Mouse (Mus musculus): ENCODE results near the gene Masp1. TPM values are rescaled to one million over a fixed set of nuclear protein-coding genes. Genes with fewer than 3 reads are reported as not detected.

Gene Masp1
- polyA plus RNA-seq, 1 experiment from 2014 or later = 28.4 TPM

GRCm38 (mm10) chr16:23482846-23483245 is 37.8 kb downstream of the Masp1 start:
- Histone ChIP-seq H3K27me3 (no peaks in the 10 kb centered on the region), H3K27ac (replicated peaks) (no peak overlapping the region), H3K9me3 (no peaks in the 10 kb centered on the region), H3K36me3 (peaks cover 11% of the 10 kb centered on the region), H3K4me2 (no peak overlapping the region), H3K9ac (no peak overlapping the region), H3K4me3 (no peak overlapping the region), H3K4me1 (replicated peaks) (no peaks in the 10 kb centered on the region)
- ATAC-seq (ENCODE audit: low FRiP score, low read depth) = no peak
- WGBS = 92% methylated on average over 12 of the region's 12 CpGs

GRCm38 (mm10) chr16:23482218-23482617 is 38.4 kb downstream of the Masp1 start:
- H3K36me3 ChIP-seq = peaks cover 5% of the 10 kb centered on the region; the same call in 1 of the 2 replicates
- ATAC-seq (ENCODE audit: low FRiP score, low read depth) = no peak
- H3K9me3 ChIP-seq = no peaks in the 10 kb centered on the region
- 20% methylated on average over 3 of the region's 3 CpGs for WGBS
- H3K4me1 ChIP-seq (replicated peaks) = no peaks in the 10 kb centered on the region
- no peak overlapping the region for H3K4me2 ChIP-seq
- no peak overlapping the region for H3K27ac ChIP-seq (replicated peaks)
- H3K27me3 ChIP-seq = no peaks in the 10 kb centered on the region
- H3K9ac ChIP-seq = no peak overlapping the region
- H3K4me3 ChIP-seq = no peak overlapping the region

- 73% methylated on average over 7 of the region's 7 CpGs for WGBS
- H3K9me3 ChIP-seq = no peaks in the 10 kb centered on the region
- H3K27ac ChIP-seq (replicated peaks) = no peak overlapping the region
- no peaks in the 10 kb centered on the region for H3K4me1 ChIP-seq (replicated peaks)
- H3K9ac ChIP-seq = no peak overlapping the region
- no peak overlapping the region for H3K4me3 ChIP-seq
- no peak overlapping the region for H3K4me2 ChIP-seq
- 0 out of 2 replicates have a peak, but pooled peaks cover 3% of the 10 kb centered on the region for H3K36me3 ChIP-seq
- H3K27me3 ChIP-seq = no peaks in the 10 kb centered on the region
- no peak for ATAC-seq (ENCODE audit: low FRiP score, low read depth)
These were observed 40.6 kb downstream of the Masp1 start for GRCm38 (mm10) chr16:23479872-23480603.

- Histone ChIP-seq H3K4me1 (replicated peaks) (no peaks in the 10 kb centered on the region), H3K27me3 (no peaks in the 10 kb centered on the region), H3K9me3 (no peaks in the 10 kb centered on the region), H3K9ac (no peak overlapping the region), H3K36me3 (no peaks in the 10 kb centered on the region), H3K4me2 (no peak overlapping the region), H3K27ac (replicated peaks) (no peak overlapping the region), H3K4me3 (no peak overlapping the region)
- no peak for ATAC-seq (ENCODE audit: low FRiP score, low read depth)
These were observed 44.0 kb downstream of the Masp1 start for GRCm38 (mm10) chr16:23476598-23476997.

- H3K4me2 ChIP-seq = no peak overlapping the region
- no peak overlapping the region for H3K27ac ChIP-seq (replicated peaks)
- 93% methylated on average over 4 of the region's 4 CpGs for WGBS
- no peaks in the 10 kb centered on the region for H3K27me3 ChIP-seq
- ATAC-seq (ENCODE audit: low FRiP score, low read depth) = no peak
- no peak overlapping the region for H3K9ac ChIP-seq
- H3K4me1 ChIP-seq (replicated peaks) = no peaks in the 10 kb centered on the region
- H3K36me3 ChIP-seq = no peaks in the 10 kb centered on the region
- H3K9me3 ChIP-seq = no peaks in the 10 kb centered on the region
- no peak overlapping the region for H3K4me3 ChIP-seq
These were observed 45.0 kb downstream of the Masp1 start for GRCm38 (mm10) chr16:23475651-23476050.

GRCm38 (mm10) chr16:23472046-23472445 is 48.6 kb downstream of the Masp1 start:
- Histone ChIP-seq H3K4me2 (no peak overlapping the region), H3K4me3 (no peak overlapping the region), H3K9ac (no peak overlapping the region), H3K27ac (replicated peaks) (no peak overlapping the region), H3K36me3 (no peaks in the 10 kb centered on the region), H3K27me3 (no peaks in the 10 kb centered on the region), H3K9me3 (no peaks in the 10 kb centered on the region), H3K4me1 (replicated peaks) (no peaks in the 10 kb centered on the region)
- no peak for ATAC-seq (ENCODE audit: low FRiP score, low read depth)
- WGBS = 81% methylated on average over 3 of the region's 3 CpGs

GRCm38 (mm10) chr16:23471551-23471950 is 49.1 kb downstream of the Masp1 start:
- no peak overlapping the region for H3K4me2 ChIP-seq
- no peaks in the 10 kb centered on the region for H3K4me1 ChIP-seq (replicated peaks)
- 95% methylated on average over 6 of the region's 6 CpGs for WGBS
- no peak overlapping the region for H3K27ac ChIP-seq (replicated peaks)
- no peaks in the 10 kb centered on the region for H3K36me3 ChIP-seq
- H3K4me3 ChIP-seq = no peak overlapping the region
- ATAC-seq (ENCODE audit: low FRiP score, low read depth) = no peak
- no peak overlapping the region for H3K9ac ChIP-seq
- no peaks in the 10 kb centered on the region for H3K27me3 ChIP-seq
- no peaks in the 10 kb centered on the region for H3K9me3 ChIP-seq

- Histone ChIP-seq H3K4me2 (no peak overlapping the region), H3K27ac (replicated peaks) (no peak overlapping the region), H3K36me3 (no peaks in the 10 kb centered on the region), H3K9me3 (no peaks in the 10 kb centered on the region), H3K4me3 (no peak overlapping the region), H3K9ac (no peak overlapping the region), H3K4me1 (replicated peaks) (no peaks in the 10 kb centered on the region; the same call in 1 of the 2 replicates), H3K27me3 (no peaks in the 10 kb centered on the region)
- no peak for ATAC-seq (ENCODE audit: low FRiP score, low read depth)
- WGBS = 85% methylated on average over 4 of the region's 4 CpGs
These were observed 56.8 kb downstream of the Masp1 start for GRCm38 (mm10) chr16:23463671-23464347.

- Histone ChIP-seq H3K36me3 (no peaks in the 10 kb centered on the region), H3K9me3 (no peaks in the 10 kb centered on the region), H3K9ac (no peak overlapping the region), H3K4me3 (no peak overlapping the region), H3K4me1 (replicated peaks) (no peaks in the 10 kb centered on the region; the same call in 1 of the 2 replicates), H3K27me3 (no peaks in the 10 kb centered on the region), H3K4me2 (no peak overlapping the region), H3K27ac (replicated peaks) (no peak overlapping the region)
- 49% methylated on average over 7 of the region's 7 CpGs for whole genome bisulfite sequencing
- no peak for ATAC-seq (ENCODE audit: low FRiP score, low read depth)
These were observed 61.6 kb downstream of the Masp1 start for GRCm38 (mm10) chr16:23458906-23459588.

GRCm38 (mm10) chr16:23457338-23457737 is 63.3 kb downstream of the Masp1 start:
- H3K9ac ChIP-seq = no peak overlapping the region
- no peak for ATAC-seq (ENCODE audit: low FRiP score, low read depth)
- WGBS = 88% methylated on average over 5 of the region's 5 CpGs
- H3K27ac ChIP-seq (replicated peaks) = no peak overlapping the region
- H3K27me3 ChIP-seq = no peaks in the 10 kb centered on the region
- H3K4me1 ChIP-seq (replicated peaks) = no peaks in the 10 kb centered on the region; the same call in 1 of the 2 replicates
- no peak overlapping the region for H3K4me3 ChIP-seq
- H3K36me3 ChIP-seq = no peaks in the 10 kb centered on the region
- no peaks in the 10 kb centered on the region for H3K9me3 ChIP-seq
- H3K4me2 ChIP-seq = no peak overlapping the region

- no peak overlapping the region for H3K4me3 ChIP-seq
- H3K27me3 ChIP-seq = no peaks in the 10 kb centered on the region
- 86% methylated on average over 3 of the region's 3 CpGs for WGBS
- H3K9ac ChIP-seq = no peak overlapping the region
- ATAC-seq (ENCODE audit: low FRiP score, low read depth) = no peak
- H3K4me1 ChIP-seq (replicated peaks) = no peaks in the 10 kb centered on the region; the same call in 1 of the 2 replicates
- no peak overlapping the region for H3K4me2 ChIP-seq
- no peaks in the 10 kb centered on the region for H3K9me3 ChIP-seq
- no peak overlapping the region for H3K27ac ChIP-seq (replicated peaks)
- no peaks in the 10 kb centered on the region for H3K36me3 ChIP-seq
These were observed 64.1 kb downstream of the Masp1 start for GRCm38 (mm10) chr16:23456534-23456933.

- ATAC-seq (ENCODE audit: low FRiP score, low read depth) = no peak
- 68% methylated on average over 6 of the region's 6 CpGs for WGBS
These were observed 66.2 kb downstream of the Masp1 start for GRCm38 (mm10) chr16:23454376-23454775.

More at GRCm38 (mm10) chr16:23454376-23454775, 66.2 kb downstream of the Masp1 start:
- Histone ChIP-seq H3K36me3 (no peaks in the 10 kb centered on the region), H3K27me3 (no peaks in the 10 kb centered on the region), H3K4me3 (no peak overlapping the region), H3K4me1 (replicated peaks) (no peaks in the 10 kb centered on the region; the same call in 1 of the 2 replicates), H3K9me3 (no peaks in the 10 kb centered on the region), H3K4me2 (no peak overlapping the region), H3K27ac (replicated peaks) (no peak overlapping the region), H3K9ac (no peak overlapping the region)

Measured in hindbrain, embryonic 15.5 days (tissue).